Mouse (Mus musculus): ENCODE results near the gene Clca3b. TPM values are rescaled to one million over a fixed set of nuclear protein-coding genes. Genes with fewer than 3 reads are reported as not detected.
A peak's percentile ranks its signal among the peaks of the same experiment; 100 is the strongest.
"Not testable (repeated sequence)": the region's sequence is repeated elsewhere in the genome, so short reads cannot be mapped to it uniquely, and the experiment has no call there.

Gene Clca3b
- polyA plus RNA-seq, 1 experiment from 2014 or later: not detected

- Histone ChIP-seq H3K27ac (ENCODE audit: low read depth, low read length) (no peak overlapping the region), H3K9me3 (ENCODE audit: control insufficient read depth, low read length) (no peaks in the 10 kb centered on the region), H3K27me3 (replicated peaks; ENCODE audit: control insufficient read depth, insufficient read depth, low read length) (no peaks in the 10 kb centered on the region), H3K4me2 (no peak overlapping the region), H3K4me1 (replicated peaks; ENCODE audit: control insufficient read depth, insufficient read depth, low read length) (no peaks in the 10 kb centered on the region), H3K36me3 (ENCODE audit: control insufficient read depth, insufficient read depth, low read length) (no peaks in the 10 kb centered on the region), H3K9ac (ENCODE audit: low read depth, low read length) (no peak overlapping the region), H3K4me3 (ENCODE audit: low read depth, low read length) (no peak overlapping the region)
- no peak for ATAC-seq (replicated peaks; ENCODE audit: low FRiP score)
- WGBS: 44% methylated on average over 1 of the region's 1 CpGs
- DNase-seq (ENCODE audit: low spot score): no peak
Measured at GRCm38 (mm10) chr3:144820632-144821031, 28.5 kb downstream of the Clca3b start.

GRCm38 (mm10) chr3:144819219-144819618 lies 29.9 kb downstream of the Clca3b start, which contains the start of gene Clca3a2:
Gene Clca3a2 (minus strand): TSS chr3:144819494.
- not testable (repeated sequence) for H3K9ac ChIP-seq (ENCODE audit: low read depth, low read length); H3K4me2 ChIP-seq; H3K27me3 ChIP-seq (replicated peaks; ENCODE audit: control insufficient read depth, insufficient read depth, low read length); H3K4me3 ChIP-seq (ENCODE audit: low read depth, low read length); ATAC-seq (replicated peaks; ENCODE audit: low FRiP score); DNase-seq (ENCODE audit: low spot score); H3K4me1 ChIP-seq (replicated peaks; ENCODE audit: control insufficient read depth, insufficient read depth, low read length); H3K36me3 ChIP-seq (ENCODE audit: control insufficient read depth, insufficient read depth, low read length); H3K27ac ChIP-seq (ENCODE audit: low read depth, low read length); H3K9me3 ChIP-seq (ENCODE audit: control insufficient read depth, low read length)
- 78% methylated on average over 6 of the region's 6 CpGs for WGBS

- WGBS: 83% methylated on average over 6 of the region's 6 CpGs
- not testable (repeated sequence) for H3K4me2 ChIP-seq; H3K4me1 ChIP-seq (replicated peaks; ENCODE audit: control insufficient read depth, insufficient read depth, low read length); H3K9ac ChIP-seq (ENCODE audit: low read depth, low read length); DNase-seq (ENCODE audit: low spot score); H3K9me3 ChIP-seq (ENCODE audit: control insufficient read depth, low read length); H3K27ac ChIP-seq (ENCODE audit: low read depth, low read length); H3K4me3 ChIP-seq (ENCODE audit: low read depth, low read length); H3K36me3 ChIP-seq (ENCODE audit: control insufficient read depth, insufficient read depth, low read length); ATAC-seq (replicated peaks; ENCODE audit: low FRiP score); H3K27me3 ChIP-seq (replicated peaks; ENCODE audit: control insufficient read depth, insufficient read depth, low read length)
Measured at GRCm38 (mm10) chr3:144813336-144813735, 35.8 kb downstream of the Clca3b start.

- no peaks in the 10 kb centered on the region for H3K4me1 ChIP-seq (replicated peaks; ENCODE audit: control insufficient read depth, insufficient read depth, low read length)
- WGBS: 37% methylated on average over 3 of the region's 3 CpGs
- no peaks in the 10 kb centered on the region for H3K27me3 ChIP-seq (replicated peaks; ENCODE audit: control insufficient read depth, insufficient read depth, low read length)
Measured at GRCm38 (mm10) chr3:144811821-144812220, 37.3 kb downstream of the Clca3b start.

GRCm38 (mm10) chr3:144808153-144808925 lies 40.8 kb downstream of the Clca3b start:
- WGBS: 57% methylated on average over 13 of the region's 17 CpGs
- H3K36me3 ChIP-seq (ENCODE audit: control insufficient read depth, insufficient read depth, low read length); H3K9me3 ChIP-seq (ENCODE audit: control insufficient read depth, low read length); H3K27me3 ChIP-seq (replicated peaks; ENCODE audit: control insufficient read depth, insufficient read depth, low read length); H3K4me3 ChIP-seq (ENCODE audit: low read depth, low read length); H3K4me2 ChIP-seq; DNase-seq (ENCODE audit: low spot score); H3K27ac ChIP-seq (ENCODE audit: low read depth, low read length); ATAC-seq (replicated peaks; ENCODE audit: low FRiP score); H3K4me1 ChIP-seq (replicated peaks; ENCODE audit: control insufficient read depth, insufficient read depth, low read length); H3K9ac ChIP-seq (ENCODE audit: low read depth, low read length): not testable (repeated sequence)

More at GRCm38 (mm10) chr3:144811821-144812220, 37.3 kb downstream of the Clca3b start:
- no peak overlapping the region for H3K27ac ChIP-seq (ENCODE audit: low read depth, low read length)
- H3K4me2 ChIP-seq: no peak overlapping the region
- H3K4me3 ChIP-seq (ENCODE audit: low read depth, low read length): no peak overlapping the region
- no peaks in the 10 kb centered on the region for H3K36me3 ChIP-seq (ENCODE audit: control insufficient read depth, insufficient read depth, low read length)
- no peaks in the 10 kb centered on the region for H3K9me3 ChIP-seq (ENCODE audit: control insufficient read depth, low read length)
- DNase-seq (ENCODE audit: low spot score): no peak
- H3K9ac ChIP-seq (ENCODE audit: low read depth, low read length): no peak overlapping the region
- no peak for ATAC-seq (replicated peaks; ENCODE audit: low FRiP score)

- H3K9me3 ChIP-seq (ENCODE audit: control insufficient read depth, low read length); H3K9ac ChIP-seq (ENCODE audit: low read depth, low read length); H3K36me3 ChIP-seq (ENCODE audit: control insufficient read depth, insufficient read depth, low read length); H3K4me3 ChIP-seq (ENCODE audit: low read depth, low read length); H3K4me2 ChIP-seq; ATAC-seq (replicated peaks; ENCODE audit: low FRiP score); H3K4me1 ChIP-seq (replicated peaks; ENCODE audit: control insufficient read depth, insufficient read depth, low read length); H3K27ac ChIP-seq (ENCODE audit: low read depth, low read length); H3K27me3 ChIP-seq (replicated peaks; ENCODE audit: control insufficient read depth, insufficient read depth, low read length); DNase-seq (ENCODE audit: low spot score): not testable (repeated sequence)
- WGBS: 70% methylated on average over 2 of the region's 2 CpGs
Measured at GRCm38 (mm10) chr3:144806626-144807025, 42.5 kb downstream of the Clca3b start.

- Histone ChIP-seq H3K4me3 (ENCODE audit: low read depth, low read length) (no peak overlapping the region), H3K4me2 (no peak overlapping the region), H3K4me1 (replicated peaks; ENCODE audit: control insufficient read depth, insufficient read depth, low read length) (no peaks in the 10 kb centered on the region), H3K36me3 (ENCODE audit: control insufficient read depth, insufficient read depth, low read length) (no peaks in the 10 kb centered on the region), H3K9ac (ENCODE audit: low read depth, low read length) (no peak overlapping the region), H3K27ac (ENCODE audit: low read depth, low read length) (no peak overlapping the region), H3K27me3 (replicated peaks; ENCODE audit: control insufficient read depth, insufficient read depth, low read length) (no peaks in the 10 kb centered on the region), H3K9me3 (ENCODE audit: control insufficient read depth, low read length) (no peaks in the 10 kb centered on the region)
- 25% methylated on average over 8 of the region's 8 CpGs for WGBS
- DNase-seq (ENCODE audit: low spot score) (peak; percentile 37), ATAC-seq (replicated peaks; ENCODE audit: low FRiP score) (peak; percentile 57; the same call in 1 of the 2 replicates)
Measured at GRCm38 (mm10) chr3:144801861-144802260, 47.3 kb downstream of the Clca3b start.

GRCm38 (mm10) chr3:144785181-144786148 lies 63.7 kb downstream of the Clca3b start:
- no peak overlapping the region for H3K27ac ChIP-seq (ENCODE audit: low read depth, low read length)
- H3K9ac ChIP-seq (ENCODE audit: low read depth, low read length): no peak overlapping the region
- no peaks in the 10 kb centered on the region for H3K27me3 ChIP-seq (replicated peaks; ENCODE audit: control insufficient read depth, insufficient read depth, low read length)
- no peaks in the 10 kb centered on the region for H3K36me3 ChIP-seq (ENCODE audit: control insufficient read depth, insufficient read depth, low read length)
- WGBS: 76% methylated on average over 11 of the region's 11 CpGs
- H3K4me3 ChIP-seq (ENCODE audit: low read depth, low read length): no peak overlapping the region
- ATAC-seq (replicated peaks; ENCODE audit: low FRiP score): 0 out of 2 replicates have a peak, but pooled peaks have one; percentile 57
- DNase-seq (ENCODE audit: low spot score): no peak
- H3K9me3 ChIP-seq (ENCODE audit: control insufficient read depth, low read length): no peaks in the 10 kb centered on the region
- no peak overlapping the region for H3K4me2 ChIP-seq
- H3K4me1 ChIP-seq (replicated peaks; ENCODE audit: control insufficient read depth, insufficient read depth, low read length): no peaks in the 10 kb centered on the region

Data from liver, embryonic 11.5 days (tissue).